Comparison of ENCODE assay signal across 8 mouse cellular contexts in the genomic region with DNA sequence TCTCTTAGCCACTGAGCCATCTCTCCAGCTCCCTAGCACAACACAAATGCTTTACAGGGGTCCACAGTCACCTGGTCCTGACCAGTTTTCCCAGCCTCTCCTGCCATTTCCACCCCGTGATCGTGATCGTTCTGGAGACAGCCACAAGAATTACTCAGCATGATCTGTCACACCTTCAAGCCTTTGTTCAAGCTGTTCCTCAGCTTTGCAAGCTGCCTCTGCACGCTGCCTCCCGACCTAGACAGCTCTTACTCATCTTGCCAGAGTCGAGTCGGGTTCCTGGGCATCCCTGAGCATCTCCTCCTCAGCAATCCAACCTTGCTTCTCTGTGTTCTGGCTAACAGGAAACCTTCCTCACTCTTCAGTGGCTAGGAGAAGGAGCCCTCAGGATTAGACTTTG. TPM values are rescaled to one million over a fixed set of nuclear protein-coding genes. Genes with fewer than 3 reads are reported as not detected.
DNase-seq lines count a peak whose midpoint lies in the region; ATAC-seq and TF ChIP-seq lines count a peak whose summit lies in the region.

A gene (plus strand): TSS at position 283 of the 400 bp plus-strand sequence.

- no peak for ATAC-seq in kidney, embryonic 15.5 days (replicated peaks; ENCODE audit: low FRiP score)
- ATAC-seq in activated CD4-positive, CD25-positive, alpha-beta regulatory T cell, adult 4 months = no peak
- ATAC-seq in hindbrain, postnatal 0 days = no peak
- ATAC-seq in megakaryocyte, adult 5-6 weeks (ENCODE audit: poor library complexity, severe bottlenecking) = no peak

- no peak within 1 kb of the TSS for H3K9ac ChIP-seq in kidney, embryonic 15.5 days
- H3K9ac ChIP-seq in hindbrain, postnatal 0 days (replicated peaks; ENCODE audit: low read length) = no peak within 1 kb of the TSS

- H3K4me1 ChIP-seq in kidney, embryonic 15.5 days = no peaks in the 10 kb centered on the region
- no peaks in the 10 kb centered on the region for H3K4me1 ChIP-seq in hindbrain, postnatal 0 days (ENCODE audit: insufficient read depth, low read length)

- no peak for TF ChIP-seq CTCF in gastrocnemius, adult 2 months (IDR thresholded peaks at IDR 0.05)
- no peak for TF ChIP-seq CTCF in hindbrain, postnatal 0 days (IDR thresholded peaks at IDR 0.05; ENCODE audit: low read depth)

- 36% methylated on average over 7 of the region's 7 CpGs for WGBS in kidney, embryonic 15.5 days
- 49% methylated on average over 7 of the region's 7 CpGs for WGBS in hindbrain, postnatal 0 days

- no peak for DNase-seq in kidney, postnatal 10 days
- no peak for DNase-seq in gastrocnemius, adult 2 months
- DNase-seq in hindbrain, postnatal 0 days (ENCODE audit: low spot score) = no peak
- DNase-seq in thymus, postnatal 4 days = no peak
- DNase-seq in retina, embryonic 14.5 days (ENCODE audit: low spot score) = no peak

- no peak within 1 kb of the TSS for H3K4me3 ChIP-seq in kidney, embryonic 15.5 days (replicated peaks)
- H3K4me3 ChIP-seq in gastrocnemius, adult 2 months = no peak within 1 kb of the TSS
- H3K4me3 ChIP-seq in hindbrain, postnatal 0 days (ENCODE audit: low read length) = no peak within 1 kb of the TSS

- H3K36me3 ChIP-seq in kidney, embryonic 15.5 days = no peaks in the 10 kb centered on the region
- H3K36me3 ChIP-seq in hindbrain, postnatal 0 days (ENCODE audit: insufficient read depth, low read length) = no peaks in the 10 kb centered on the region

- intact Hi-C loops in gastrocnemius, adult 2 months (cut with DNase I) = no loop called here

- no peak within 1 kb of the TSS for H3K4me2 ChIP-seq in kidney, embryonic 15.5 days
- no peak within 1 kb of the TSS for H3K4me2 ChIP-seq in hindbrain, postnatal 0 days (ENCODE audit: low read depth, low read length)

- no peaks in the 10 kb centered on the region for H3K9me3 ChIP-seq in kidney, embryonic 15.5 days (replicated peaks)
- no peaks in the 10 kb centered on the region for H3K9me3 ChIP-seq in hindbrain, postnatal 0 days (ENCODE audit: low read length)

- no peak within 1 kb of the TSS for H3K27ac ChIP-seq in kidney, embryonic 15.5 days
- no peak within 1 kb of the TSS for H3K27ac ChIP-seq in gastrocnemius, adult 2 months
- no peak within 1 kb of the TSS for H3K27ac ChIP-seq in hindbrain, postnatal 0 days

- peaks cover 6% of the 10 kb centered on the region; the same call in 1 of the 2 replicates for H3K27me3 ChIP-seq in kidney, embryonic 15.5 days
- no peaks in the 10 kb centered on the region for H3K27me3 ChIP-seq in hindbrain, postnatal 0 days (ENCODE audit: insufficient read depth, low read length)

RNA-seq across cellular contexts. Expression of the gene that starts here (rescaled TPM):
- polyA plus RNA-seq in kidney, embryonic 15.5 days (2015; fragmentation: Nextera tagmentation; extraction: Ambion mirVana) = 149 and 153 TPM in 2 replicates
- polyA plus RNA-seq in activated CD4-positive, CD25-positive, alpha-beta regulatory T cell, adult 4 months (2017; shearing (Covaris generic)) = 100 to 1,000 TPM; 124 to 160 TPM
- total RNA-seq in gastrocnemius, adult 2 months (2021) = 10 to 100 TPM; 16.4 to 26.9 TPM
- total RNA-seq in hindbrain, postnatal 0 days (2014; rRNA removed) = 295 and 347 TPM in 2 replicates
- polyA plus RNA-seq in hindbrain, postnatal 0 days (2015; fragmentation: Nextera tagmentation; extraction: Ambion mirVana) = 95.5 and 97.8 TPM in 2 replicates
- total RNA-seq in megakaryocyte, adult 5-6 weeks (2015) = 84.6 and 95.5 TPM in 2 replicates
- total RNA-seq in megakaryocyte, adult 5-6 weeks (2017) = 72.1 and 82.3 TPM in 2 replicates
